8 mouse cellular contexts compared by ENCODE assay signal in the genomic region with DNA sequence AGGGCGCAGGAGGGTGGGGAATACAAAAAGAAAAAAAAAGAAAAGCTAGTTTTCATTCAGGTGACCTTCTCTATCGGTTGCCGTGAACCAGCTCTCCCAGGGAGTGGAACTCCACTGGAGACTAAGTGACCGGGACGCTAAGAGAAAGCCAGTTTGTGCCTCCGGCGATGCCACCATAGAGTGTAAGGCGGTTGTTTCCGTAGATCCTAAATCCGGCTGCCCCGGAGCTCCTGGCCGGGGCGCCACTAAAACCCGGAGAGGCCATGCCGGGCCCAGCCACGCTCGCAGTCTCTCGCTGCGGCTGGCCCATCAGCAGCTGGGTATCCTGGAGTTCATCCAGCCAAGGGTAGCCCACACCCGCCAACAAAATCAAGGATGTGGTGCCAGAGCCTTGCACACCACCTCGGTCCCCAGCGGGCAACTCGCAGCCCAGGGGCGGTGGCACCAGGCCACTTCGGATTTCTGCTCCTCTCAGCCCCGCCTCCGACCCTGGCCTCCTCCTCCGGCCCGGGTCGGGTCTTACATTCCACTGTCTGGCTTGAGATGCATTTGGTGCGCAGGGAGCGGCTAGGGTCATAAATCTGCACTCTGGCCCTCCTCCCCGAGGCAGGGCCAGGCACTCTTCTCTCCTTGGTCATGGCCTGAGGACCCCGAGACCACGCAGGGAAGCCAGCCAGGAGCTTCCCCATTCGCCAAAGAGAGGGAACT. TPM values are rescaled to one million over a fixed set of nuclear protein-coding genes. Genes with fewer than 3 reads are reported as not detected.
A peak's percentile ranks its signal among the peaks of the same experiment; 100 is the strongest.
DNase-seq lines count a peak whose midpoint lies in the region; ATAC-seq and TF ChIP-seq lines count a peak whose summit lies in the region.

No protein-coding gene starts in this region.

- H3K27ac ChIP-seq in cerebellum, adult 2 months (ENCODE audit: insufficient read depth, low read length): peak overlapping the region; percentile 100
- H3K27ac ChIP-seq in lung, postnatal 0 days (ENCODE audit: low read length): peak overlapping the region; percentile 100

- H3K9me3 ChIP-seq in lung, postnatal 0 days (ENCODE audit: low read length): no peaks in the 10 kb centered on the region

- peak; percentile 68; the same call in 1 of the 2 replicates for TF ChIP-seq POLR2A in cerebellum, adult 2 months (IDR thresholded peaks at IDR 0.05; ENCODE audit: borderline replicate concordance, insufficient read depth, low read length)

- DNase-seq in MN1 (ENCODE audit: low spot score): peak; percentile 99
- peak; percentile 90 to 93 for DNase-seq in cerebellum, adult 2 months
- DNase-seq in forelimb bud, embryonic 11.5 days (ENCODE audit: low read depth, low spot score): peak; percentile 93
- peak; percentile 93 for DNase-seq in heart, postnatal 4 days
- peak; percentile 68 to 77 for DNase-seq in layer of hippocampus, adult 8-10 months (ENCODE audit: low spot score in 2 of 2)
- DNase-seq in lung, postnatal 0 days (ENCODE audit: low spot score): peak; percentile 98
- peak; percentile 83 for DNase-seq in ovary, postnatal 14 days (ENCODE audit: low spot score)
- DNase-seq in urinary bladder, postnatal 14 days (ENCODE audit: low spot score): peak; percentile 95

- no peaks in the 10 kb centered on the region for H3K27me3 ChIP-seq in cerebellum, adult 2 months (ENCODE audit: control insufficient read depth, insufficient read depth, low read length)
- no peaks in the 10 kb centered on the region for H3K27me3 ChIP-seq in lung, postnatal 0 days (replicated peaks; ENCODE audit: insufficient read depth, low read length)

- no peak for TF ChIP-seq CTCF in cerebellum, adult 2 months (IDR thresholded peaks at IDR 0.05; ENCODE audit: borderline replicate concordance, insufficient read depth, low read depth, low read length)
- peak; percentile 1 for TF ChIP-seq CTCF in lung, postnatal 0 days (IDR thresholded peaks at IDR 0.05)

- H3K4me3 ChIP-seq in cerebellum, adult 2 months (replicated peaks; ENCODE audit: insufficient read depth, low read depth, low read length): peak overlapping the region; percentile 96
- H3K4me3 ChIP-seq in lung, postnatal 0 days (ENCODE audit: low read depth, low read length): peak overlapping the region; percentile 96

- peak; percentile 54; the same call in 1 of the 2 replicates for TF ChIP-seq EP300 in lung, postnatal 0 days (IDR thresholded peaks at IDR 0.05)

- under 1% methylated on average over 36 of the region's 36 CpGs for WGBS in cerebellum, adult 2 months
- under 1% methylated on average over 33 of the region's 36 CpGs for WGBS in lung, postnatal 0 days

- peak; percentile 58 for ATAC-seq in lung, postnatal 0 days

- H3K4me2 ChIP-seq in lung, postnatal 0 days (replicated peaks; ENCODE audit: low read depth, low read length): peak overlapping the region; percentile 88

- no peaks in the 10 kb centered on the region for H3K36me3 ChIP-seq in lung, postnatal 0 days (ENCODE audit: insufficient read depth, low read length)

- peaks cover 6% of the 10 kb centered on the region; the same call in 1 of the 2 replicates for H3K4me1 ChIP-seq in cerebellum, adult 2 months (ENCODE audit: control insufficient read depth, insufficient read depth, low read length)
- H3K4me1 ChIP-seq in lung, postnatal 0 days (ENCODE audit: insufficient read depth, low read depth, low read length): peaks cover 3% of the 10 kb centered on the region; the same call in 1 of the 2 replicates

- peak overlapping the region; percentile 98 for H3K9ac ChIP-seq in lung, postnatal 0 days (replicated peaks; ENCODE audit: low read depth)

RNA-seq across cellular contexts. Expression of a gene that starts 4.0 kb away (rescaled TPM):
- 29.3 and 36.5 TPM in 2 replicates for polyA plus RNA-seq in cerebellum, adult 2 months (2012; rRNA removed)
- total RNA-seq in heart, postnatal 4 days (2021): 100 to 1,000 TPM; 113 TPM
- total RNA-seq in layer of hippocampus, adult 8-10 months (2022): 100 to 1,000 TPM; 131 to 153 (median 136) TPM
- 16.6 and 24.9 TPM in 2 replicates for polyA plus RNA-seq in lung, postnatal 0 days (2015; fragmentation: Nextera tagmentation; extraction: Ambion mirVana)

Comparison
In these comparisons a context has a peak if more than half of its experiments do, and no peak if none do; other contexts are left out.
1. Peak in every context shown above with its lines: DNase-seq, ATAC-seq, H3K4me3 ChIP-seq and H3K27ac ChIP-seq.